8 mouse cellular contexts compared by ENCODE assay signal in genomic region chr4:140957131-140957702, GRCm38 (mm10). TPM values are rescaled to one million over a fixed set of nuclear protein-coding genes. Genes with fewer than 3 reads are reported as not detected.
A peak's percentile ranks its signal among the peaks of the same experiment; 100 is the strongest.
DNase-seq lines count a peak whose midpoint lies in the region; ATAC-seq and TF ChIP-seq lines count a peak whose summit lies in the region.

No protein-coding gene starts in this region.

- peak overlapping the region; percentile 81 for H3K4me2 ChIP-seq in lung, embryonic 15.5 days
- peak overlapping the region; percentile 65 for H3K4me2 ChIP-seq in intestine, embryonic 16.5 days (ENCODE audit: low read depth, low read length)
- H3K4me2 ChIP-seq in neural tube, embryonic 14.5 days (ENCODE audit: low read depth, low read length), result peak overlapping the region; percentile 82

- peak overlapping the region; percentile 44 for H3K9ac ChIP-seq in lung, embryonic 15.5 days
- peak overlapping the region; percentile 42 for H3K9ac ChIP-seq in intestine, embryonic 16.5 days (ENCODE audit: low read depth, low read length)
- peak overlapping the region; percentile 42 for H3K9ac ChIP-seq in neural tube, embryonic 14.5 days (replicated peaks; ENCODE audit: low read depth, low read length)

- H3K36me3 ChIP-seq in lung, embryonic 15.5 days, result no peaks in the 10 kb centered on the region
- H3K36me3 ChIP-seq in intestine, embryonic 16.5 days (ENCODE audit: control insufficient read depth, insufficient read depth, low read length), result no peaks in the 10 kb centered on the region
- H3K36me3 ChIP-seq in neural tube, embryonic 14.5 days (ENCODE audit: control insufficient read depth, insufficient read depth, low read length), result no peaks in the 10 kb centered on the region

- ATAC-seq in cerebellum, adult (ENCODE audit: insufficient number of reproducible peaks, low FRiP score, low TSS enrichment), result no peak
- ATAC-seq in lung, embryonic 15.5 days (ENCODE audit: borderline replicate concordance, extremely low read depth, low FRiP score, low TSS enrichment), result no peak
- no peak for ATAC-seq in intestine, embryonic 16.5 days
- ATAC-seq in neural tube, embryonic 14.5 days (ENCODE audit: low read depth), result no peak

- H3K9me3 ChIP-seq in lung, embryonic 15.5 days, result no peaks in the 10 kb centered on the region
- H3K9me3 ChIP-seq in intestine, embryonic 16.5 days (ENCODE audit: control insufficient read depth, low read length), result no peaks in the 10 kb centered on the region
- no peaks in the 10 kb centered on the region for H3K9me3 ChIP-seq in neural tube, embryonic 14.5 days (ENCODE audit: control insufficient read depth, low read length)

- H3K4me3 ChIP-seq in cerebellum, adult 2 months (replicated peaks; ENCODE audit: insufficient read depth, low read depth, low read length), result peak overlapping the region; percentile 69
- peak overlapping the region; percentile 39 for H3K4me3 ChIP-seq in lung, embryonic 15.5 days
- peak overlapping the region; percentile 41 for H3K4me3 ChIP-seq in intestine, embryonic 16.5 days (ENCODE audit: low read length)
- H3K4me3 ChIP-seq in neural tube, embryonic 14.5 days (ENCODE audit: low read depth, low read length), result peak overlapping the region; percentile 38

- TF ChIP-seq POLR2A in cerebellum, adult 2 months (IDR thresholded peaks at IDR 0.05; ENCODE audit: borderline replicate concordance, insufficient read depth, low read length), result no peak

- no peaks in the 10 kb centered on the region for H3K27me3 ChIP-seq in cerebellum, adult 2 months (ENCODE audit: control insufficient read depth, insufficient read depth, low read length)
- H3K27me3 ChIP-seq in lung, embryonic 15.5 days, result peaks cover 13% of the 10 kb centered on the region
- H3K27me3 ChIP-seq in intestine, embryonic 16.5 days (replicated peaks; ENCODE audit: control insufficient read depth, insufficient read depth, low read length), result no peaks in the 10 kb centered on the region
- H3K27me3 ChIP-seq in neural tube, embryonic 14.5 days (ENCODE audit: control insufficient read depth, insufficient read depth, low read length), result no peaks in the 10 kb centered on the region

- 13% methylated on average over 17 of the region's 17 CpGs for WGBS in cerebellum, adult 2 months
- whole genome bisulfite sequencing in lung, embryonic 15.5 days, result 12% methylated on average over 17 of the region's 17 CpGs
- 14% methylated on average over 17 of the region's 17 CpGs for WGBS in intestine, embryonic 16.5 days
- WGBS in neural tube, embryonic 14.5 days, result 9% methylated on average over 17 of the region's 17 CpGs

- TF ChIP-seq CTCF in cerebellum, adult 2 months (IDR thresholded peaks at IDR 0.05; ENCODE audit: borderline replicate concordance, insufficient read depth, low read depth, low read length), result no peak

- peaks cover 2% of the 10 kb centered on the region; the same call in 1 of the 2 replicates for H3K4me1 ChIP-seq in cerebellum, adult 2 months (ENCODE audit: control insufficient read depth, insufficient read depth, low read length)
- peaks cover 23% of the 10 kb centered on the region for H3K4me1 ChIP-seq in lung, embryonic 15.5 days
- peaks cover 13% of the 10 kb centered on the region for H3K4me1 ChIP-seq in intestine, embryonic 16.5 days (ENCODE audit: control insufficient read depth, insufficient read depth, low read length)
- peaks cover 3% of the 10 kb centered on the region for H3K4me1 ChIP-seq in neural tube, embryonic 14.5 days (ENCODE audit: control insufficient read depth, insufficient read depth, low read length)

- H3K27ac ChIP-seq in cerebellum, adult 2 months (ENCODE audit: insufficient read depth, low read length), result no peak overlapping the region
- no peak overlapping the region for H3K27ac ChIP-seq in lung, embryonic 15.5 days
- H3K27ac ChIP-seq in intestine, embryonic 16.5 days (ENCODE audit: low read length), result no peak overlapping the region
- H3K27ac ChIP-seq in neural tube, embryonic 14.5 days (ENCODE audit: low read depth, low read length), result no peak overlapping the region; the same call in 1 of the 2 replicates

- DNase-seq in cerebellum, adult 2 months, result no peak
- no peak for DNase-seq in lung, postnatal 25 days (ENCODE audit: low spot score)
- no peak for DNase-seq in layer of hippocampus, postnatal 10 days (ENCODE audit: low spot score in 2 of 2)
- DNase-seq in adipocyte (ENCODE audit: low spot score), result no peak

RNA-seq across cellular contexts. Expression of gene Sdhb, which starts 3.8 kb away (rescaled TPM):
- 320 and 325 TPM in 2 replicates for polyA plus RNA-seq in cerebellum, adult 2 months (2012; rRNA removed)
- polyA plus RNA-seq in lung, embryonic 15.5 days (2015; fragmentation: Nextera tagmentation; extraction: Ambion mirVana), result 370 and 381 TPM in 2 replicates
- polyA plus RNA-seq in intestine, embryonic 16.5 days (2015; fragmentation: Nextera tagmentation; extraction: Ambion mirVana), result 671 and 689 TPM in 2 replicates
- polyA plus RNA-seq in neural tube, embryonic 14.5 days (2014; fragmentation: Nextera tagmentation; extraction: Ambion mirVana), result 469 and 520 TPM in 2 replicates
- total RNA-seq in layer of hippocampus, postnatal 10 days (2021), result 100 to 1,000 TPM; 202 to 204 TPM

RNA-seq across cellular contexts. Expression of gene Atp13a2, which starts 29.5 kb away (rescaled TPM):
- polyA plus RNA-seq in cerebellum, adult 2 months (2012; rRNA removed), result 194 and 198 TPM in 2 replicates
- polyA plus RNA-seq in lung, embryonic 15.5 days (2015; fragmentation: Nextera tagmentation; extraction: Ambion mirVana), result 35.0 and 36.0 TPM in 2 replicates
- 29.3 and 31.5 TPM in 2 replicates for polyA plus RNA-seq in intestine, embryonic 16.5 days (2015; fragmentation: Nextera tagmentation; extraction: Ambion mirVana)
- polyA plus RNA-seq in neural tube, embryonic 14.5 days (2014; fragmentation: Nextera tagmentation; extraction: Ambion mirVana), result 155 and 160 TPM in 2 replicates
- total RNA-seq in layer of hippocampus, postnatal 10 days (2021), result 100 to 1,000 TPM; 233 to 238 TPM

RNA-seq across cellular contexts. Expression of gene Padi2, which starts 51.1 kb away (rescaled TPM):
- 22.2 and 25.2 TPM in 2 replicates for polyA plus RNA-seq in cerebellum, adult 2 months (2012; rRNA removed)
- 1.8 and 2.6 TPM in 2 replicates for polyA plus RNA-seq in lung, embryonic 15.5 days (2015; fragmentation: Nextera tagmentation; extraction: Ambion mirVana)
- 3.0 and 3.5 TPM in 2 replicates for polyA plus RNA-seq in intestine, embryonic 16.5 days (2015; fragmentation: Nextera tagmentation; extraction: Ambion mirVana)
- 0.95 and 2.3 TPM in 2 replicates for polyA plus RNA-seq in neural tube, embryonic 14.5 days (2014; fragmentation: Nextera tagmentation; extraction: Ambion mirVana)
- total RNA-seq in layer of hippocampus, postnatal 10 days (2021), result 1 to 10 TPM; 8.0 to 9.6 TPM

RNA-seq across cellular contexts. Expression of gene Mfap2, which starts 53.0 kb away (rescaled TPM):
- 3.1 and 3.4 TPM in 2 replicates for polyA plus RNA-seq in cerebellum, adult 2 months (2012; rRNA removed)
- 496 and 501 TPM in 2 replicates for polyA plus RNA-seq in lung, embryonic 15.5 days (2015; fragmentation: Nextera tagmentation; extraction: Ambion mirVana)
- 312 and 334 TPM in 2 replicates for polyA plus RNA-seq in intestine, embryonic 16.5 days (2015; fragmentation: Nextera tagmentation; extraction: Ambion mirVana)
- polyA plus RNA-seq in neural tube, embryonic 14.5 days (2014; fragmentation: Nextera tagmentation; extraction: Ambion mirVana), result 109 and 229 TPM in 2 replicates
- 10 to 100 TPM; 20.9 TPM for total RNA-seq in layer of hippocampus, postnatal 10 days (2021)
